In genomic region chr4:134713937-134714336, GRCm38 (mm10) we compare ENCODE assay signal across 8 mouse cellular contexts. TPM values are rescaled to one million over a fixed set of nuclear protein-coding genes. Genes with fewer than 3 reads are reported as not detected.
DNase-seq lines count a peak whose midpoint lies in the region; ATAC-seq lines count a peak whose summit lies in the region.

No protein-coding gene starts in this region.

- DNase-seq in 3134 (ENCODE audit: extremely low read depth, insufficient read length, low spot score): peak; percentile 58
- peak; percentile 90 for DNase-seq in adrenal gland, postnatal 25 days
- peak; percentile 88 for DNase-seq in embryonic facial prominence, embryonic 11.5 days (ENCODE audit: low spot score)
- DNase-seq in heart, adult 18-20 months: peak; percentile 86 to 91
- peak; percentile 80 for DNase-seq in kidney, adult 18-20 months
- peak; percentile 87 for DNase-seq in limb, embryonic 11.5 days (ENCODE audit: low spot score)
- peak; percentile 68 for DNase-seq in spleen, adult 12 weeks (ENCODE audit: low spot score)

- peak; percentile 73; the same call in 1 of the 2 replicates for ATAC-seq in embryonic facial prominence, embryonic 11.5 days (replicated peaks; ENCODE audit: insufficient number of reproducible peaks, low FRiP score, low TSS enrichment, low read depth)
- peak; percentile 65; the same call in 1 of the 2 replicates for ATAC-seq in limb, embryonic 11.5 days (ENCODE audit: insufficient number of reproducible peaks, low FRiP score, low TSS enrichment, low read depth)
- peak; percentile 86 for ATAC-seq in midbrain, embryonic 13.5 days

- no peaks in the 10 kb centered on the region for H3K27me3 ChIP-seq in embryonic facial prominence, embryonic 11.5 days (ENCODE audit: control insufficient read depth, insufficient read depth, low read length)
- H3K27me3 ChIP-seq in limb, embryonic 11.5 days (ENCODE audit: control insufficient read depth, insufficient read depth, low read length): no peaks in the 10 kb centered on the region
- no peaks in the 10 kb centered on the region for H3K27me3 ChIP-seq in midbrain, embryonic 13.5 days

- no peaks in the 10 kb centered on the region for H3K9me3 ChIP-seq in embryonic facial prominence, embryonic 11.5 days (replicated peaks; ENCODE audit: control insufficient read depth, low read length)
- H3K9me3 ChIP-seq in limb, embryonic 11.5 days (ENCODE audit: control insufficient read depth, low read length): no peaks in the 10 kb centered on the region
- H3K9me3 ChIP-seq in midbrain, embryonic 13.5 days: no peaks in the 10 kb centered on the region

- H3K4me2 ChIP-seq in embryonic facial prominence, embryonic 11.5 days (ENCODE audit: low read depth, low read length): no peak overlapping the region
- no peak overlapping the region for H3K4me2 ChIP-seq in limb, embryonic 11.5 days (ENCODE audit: low read depth, severe bottlenecking)
- H3K4me2 ChIP-seq in midbrain, embryonic 13.5 days (replicated peaks): 0 out of 2 replicates have a peak overlapping the region, but pooled peaks have one; percentile 16

- no peaks in the 10 kb centered on the region for H3K36me3 ChIP-seq in embryonic facial prominence, embryonic 11.5 days (replicated peaks; ENCODE audit: control insufficient read depth, insufficient read depth, low read depth, low read length)
- H3K36me3 ChIP-seq in limb, embryonic 11.5 days (ENCODE audit: control insufficient read depth, insufficient read depth, low read length): no peaks in the 10 kb centered on the region
- H3K36me3 ChIP-seq in midbrain, embryonic 13.5 days: no peaks in the 10 kb centered on the region

- 7% methylated on average over 8 of the region's 8 CpGs for WGBS in embryonic facial prominence, embryonic 11.5 days
- 7% methylated on average over 8 of the region's 8 CpGs for WGBS in limb, embryonic 11.5 days
- 5% methylated on average over 8 of the region's 8 CpGs for WGBS in midbrain, embryonic 13.5 days

- H3K4me3 ChIP-seq in embryonic facial prominence, embryonic 11.5 days (ENCODE audit: low read depth, low read length): no peak overlapping the region
- H3K4me3 ChIP-seq in limb, embryonic 11.5 days (ENCODE audit: low read depth, low read length): no peak overlapping the region
- H3K4me3 ChIP-seq in midbrain, embryonic 13.5 days (replicated peaks): no peak overlapping the region

- 0 out of 2 replicates have a peak overlapping the region, but pooled peaks have one; percentile 1 for H3K9ac ChIP-seq in embryonic facial prominence, embryonic 11.5 days (replicated peaks; ENCODE audit: low read length)
- no peak overlapping the region for H3K9ac ChIP-seq in limb, embryonic 11.5 days (ENCODE audit: low read length)
- no peak overlapping the region for H3K9ac ChIP-seq in midbrain, embryonic 13.5 days (replicated peaks)

- no peak overlapping the region for H3K27ac ChIP-seq in embryonic facial prominence, embryonic 11.5 days (replicated peaks; ENCODE audit: low read depth, low read length)
- no peak overlapping the region for H3K27ac ChIP-seq in limb, embryonic 11.5 days (replicated peaks; ENCODE audit: low read depth, low read length)
- no peak overlapping the region for H3K27ac ChIP-seq in midbrain, embryonic 13.5 days

- no peaks in the 10 kb centered on the region; the same call in 1 of the 2 replicates for H3K4me1 ChIP-seq in embryonic facial prominence, embryonic 11.5 days (ENCODE audit: control insufficient read depth, insufficient read depth, low read length)
- no peaks in the 10 kb centered on the region for H3K4me1 ChIP-seq in limb, embryonic 11.5 days (ENCODE audit: control insufficient read depth, insufficient read depth, low read length)
- H3K4me1 ChIP-seq in midbrain, embryonic 13.5 days (replicated peaks): peaks cover 7% of the 10 kb centered on the region

RNA-seq across cellular contexts. Expression of gene Man1c1, which starts 9.8 kb away (rescaled TPM):
- 16.7 and 22.0 TPM in 2 replicates for total RNA-seq in adrenal gland, postnatal 25 days (2021)
- polyA plus RNA-seq in embryonic facial prominence, embryonic 11.5 days (2014; fragmentation: Nextera tagmentation; extraction: Ambion mirVana): 1.9 and 3.3 TPM in 2 replicates
- 10 to 100 TPM; 26.9 to 28.3 TPM for total RNA-seq in heart, adult 18-20 months (2021)
- polyA plus RNA-seq in limb, embryonic 11.5 days (2014; fragmentation: Nextera tagmentation; extraction: Ambion mirVana): 2.2 and 2.6 TPM in 2 replicates
- polyA plus RNA-seq in midbrain, embryonic 13.5 days (2015; fragmentation: Nextera tagmentation; extraction: Ambion mirVana): 1.9 and 2.4 TPM in 2 replicates

RNA-seq across cellular contexts. Expression of gene Ldlrap1, which starts 53.9 kb away (rescaled TPM):
- total RNA-seq in adrenal gland, postnatal 25 days (2021): 42.4 and 43.3 TPM in 2 replicates
- polyA plus RNA-seq in embryonic facial prominence, embryonic 11.5 days (2014; fragmentation: Nextera tagmentation; extraction: Ambion mirVana): 9.6 and 11.4 TPM in 2 replicates
- 1 to 10 TPM; 7.7 to 9.8 TPM for total RNA-seq in heart, adult 18-20 months (2021)
- 14.5 and 16.8 TPM in 2 replicates for polyA plus RNA-seq in limb, embryonic 11.5 days (2014; fragmentation: Nextera tagmentation; extraction: Ambion mirVana)
- 2.4 and 3.4 TPM in 2 replicates for polyA plus RNA-seq in midbrain, embryonic 13.5 days (2015; fragmentation: Nextera tagmentation; extraction: Ambion mirVana)
